Comparison of ENCODE assay signal across 13 mouse cellular contexts in genomic region chr4:100335168-100335567, GRCm38 (mm10).
"Had no signal": no experiment of that assay in that cellular context is flagged by ENCODE, and none has a peak within 500 bp of the region (broad histone marks: within the 10 kb centered on the region; RNA-seq: fewer than 3 reads in every experiment).

No protein-coding gene starts in this region.

- H3K9me3 ChIP-seq: liver, embryonic 12.5 days; midbrain, embryonic 12.5 days had no signal

- H3K27ac ChIP-seq: liver, embryonic 12.5 days; midbrain, embryonic 12.5 days had no signal

- ATAC-seq: intestine, embryonic 16.5 days; liver, embryonic 12.5 days had no signal

- H3K36me3 ChIP-seq: liver, embryonic 12.5 days; midbrain, embryonic 12.5 days had no signal

- H3K4me2 ChIP-seq: liver, embryonic 12.5 days; lung, embryonic 14.5 days; midbrain, embryonic 12.5 days had no signal

- DNase-seq: kidney, adult 8-10 months; kidney, postnatal 36 days; layer of hippocampus, adult 9-11 months; lung, embryonic 14.5 days; lung, postnatal 10 days; lung, postnatal 4 days; spleen, adult 18-20 months; thymus, adult 18-20 months; thymus, postnatal 14 days had no signal

- H3K4me3 ChIP-seq: liver, embryonic 12.5 days; midbrain, embryonic 12.5 days; myocyte had no signal

- H3K27me3 ChIP-seq: liver, embryonic 12.5 days had no signal

- H3K9ac ChIP-seq: liver, embryonic 12.5 days; lung, embryonic 14.5 days; midbrain, embryonic 12.5 days had no signal

- H3K4me1 ChIP-seq: liver, embryonic 12.5 days; midbrain, embryonic 12.5 days had no signal
